Mouse (Mus musculus) ES-Bruce4 (cell line): ENCODE data around the gene Gm9833.

Experiments
- CTCF ChIP-seq: IDR thresholded peaks from one replicate; pipeline ENCODE4 v1.8.1; 2011; ENCODE audit warnings: low read depth, low read length
- EP300 ChIP-seq: IDR thresholded peaks from 2 replicates; pipeline ENCODE4 v1.6.1; 2011; ENCODE audit warnings: low read depth, low read length; ENCODE audit not compliant: insufficient read depth

DNA sequence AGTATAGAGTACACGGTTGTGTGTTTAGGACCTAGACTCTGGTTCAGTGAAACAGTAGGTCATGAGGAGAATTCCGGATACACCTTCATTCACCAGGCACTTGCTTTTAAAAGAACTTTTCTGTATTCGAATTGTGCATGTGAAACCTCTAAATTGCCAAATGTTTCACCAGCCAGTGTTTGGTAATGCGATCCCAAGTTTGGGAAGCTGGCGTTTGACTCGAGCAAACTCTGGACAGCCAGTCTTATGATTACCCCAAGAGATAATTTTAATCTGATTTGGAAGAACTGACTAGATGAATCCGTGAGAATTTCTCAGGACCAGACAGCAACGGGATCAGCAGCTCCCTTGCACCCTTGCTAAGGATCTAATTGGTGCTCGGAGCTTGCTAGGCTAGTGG lies 33.3 kb downstream of the Gm9833 start:
- TF ChIP-seq EP300: no peak
- no peak for TF ChIP-seq CTCF
